Mouse (Mus musculus) lung, adult 10 weeks (tissue): ENCODE data around the gene Cfap126. TPM values are rescaled to one million over a fixed set of nuclear protein-coding genes. Genes with fewer than 3 reads are reported as not detected.

Experiments used
- polyA plus RNA-seq: library from polyadenylated mRNA; stranded (reverse); fragments of 350-450 nt; fragmentation: Illumina TruSeq; extraction: RNeasy Lipid Tissue Mini Kit (QIAGEN cat#74804); gene quantifications from one replicate; pipeline ENCODE4 v1.2.3, GENCODE M21; 2014; ENCODE audit warnings: low read depth, low replicate concordance; ENCODE audit not compliant: insufficient read depth

The Cfap126 gene
- polyA plus RNA-seq = 47.9 TPM

GRCm38 (mm10) chr1:171113873-171114299 lies at the start of gene Cfap126:
Cfap126 (plus strand) TSS chr1:171113918.

GRCm38 (mm10) chr1:171064491-171065242 lies 49.1 kb upstream of the Cfap126 start, which contains the start of gene Fcgr3:
Fcgr3 (minus strand) TSS chr1:171064935.

GRCm38 (mm10) chr1:171149974-171150760 lies 36.4 kb downstream of the Cfap126 start, which contains the start of the genes Sdhc and Mpz:
Sdhc (minus strand) TSS chr1:171150603.
Mpz (plus strand) TSS chr1:171150711.

Other genes with a start within 250 kb of the Cfap126 start
- gene Atf6, start 246.1 kb upstream of the Cfap126 start, polyA plus RNA-seq = 10.6 TPM
- not detected for gene Gm26620, start 228.9 kb upstream of the Cfap126 start, polyA plus RNA-seq
- gene Dusp12, start 228.4 kb upstream of the Cfap126 start, polyA plus RNA-seq = 14.9 TPM
- not detected for gene Fcrlb, start 201.0 kb upstream of the Cfap126 start, polyA plus RNA-seq
- 17.8 TPM for gene Fcrla, start 186.3 kb upstream of the Cfap126 start, polyA plus RNA-seq
- 25.8 TPM for gene Fcgr2b, start 137.4 kb upstream of the Cfap126 start, polyA plus RNA-seq
- 11.0 TPM for gene Fcgr4, start 95.0 kb upstream of the Cfap126 start, polyA plus RNA-seq
- gene Fcgr3, start 49.0 kb upstream of the Cfap126 start, polyA plus RNA-seq = 45.4 TPM
- 105 TPM for gene Sdhc, start 36.7 kb downstream of the Cfap126 start, polyA plus RNA-seq
- gene Mpz, start 36.8 kb downstream of the Cfap126 start, polyA plus RNA-seq = 6.1 TPM
- gene Pcp4l1, start 82.3 kb downstream of the Cfap126 start, polyA plus RNA-seq = 93.6 TPM
- 0.08 TPM for gene Nr1i3, start 100.1 kb downstream of the Cfap126 start, polyA plus RNA-seq
- gene Tomm40l, start 108.6 kb downstream of the Cfap126 start, polyA plus RNA-seq = 41.1 TPM
- 2.2 TPM for gene Apoa2, start 111.1 kb downstream of the Cfap126 start, polyA plus RNA-seq
- gene Fcer1g, start 120.4 kb downstream of the Cfap126 start, polyA plus RNA-seq = 156 TPM
- 0.31 TPM for gene Adamts4, start 136.5 kb downstream of the Cfap126 start, polyA plus RNA-seq
- 133 TPM for gene Ndufs2, start 137.5 kb downstream of the Cfap126 start, polyA plus RNA-seq
- gene B4galt3, start 156.4 kb downstream of the Cfap126 start, polyA plus RNA-seq = 23.0 TPM
- 20.3 TPM for gene Ppox, start 167.3 kb downstream of the Cfap126 start, polyA plus RNA-seq
- 24.7 TPM for gene Usp21, start 174.1 kb downstream of the Cfap126 start, polyA plus RNA-seq
- 102 TPM for gene Ufc1, start 181.1 kb downstream of the Cfap126 start, polyA plus RNA-seq
- 26.5 TPM for gene Dedd, start 215.2 kb downstream of the Cfap126 start, polyA plus RNA-seq
- gene Nit1, start 231.7 kb downstream of the Cfap126 start, polyA plus RNA-seq = 33.3 TPM
- 79.6 TPM for gene Pfdn2, start 231.8 kb downstream of the Cfap126 start, polyA plus RNA-seq
- 1.1 TPM for gene Klhdc9, start 246.9 kb downstream of the Cfap126 start, polyA plus RNA-seq